Mouse (Mus musculus) heart, adult 2 months (tissue): ENCODE data around the gene Nipa1.

Source experiments
- CTCF ChIP-seq: fragments of 200-600 bp; IDR thresholded peaks from 2 replicates; pipeline ENCODE4 v1.8.1; 2022; ENCODE audit warnings: antibody characterized with exemption, mild to moderate bottlenecking, moderate library complexity
- POLR2A ChIP-seq: fragments of 200-500 bp; IDR thresholded peaks from 2 replicates; pipeline ENCODE4 v1.6.1; 2011; ENCODE audit warnings: mild to moderate bottlenecking, low read depth, low read length, control low read depth; ENCODE audit not compliant: insufficient read depth

GRCm38 (mm10) chr7:56066136-56066535, 46.4 kb upstream of the Nipa1 start:
- no peak for TF ChIP-seq CTCF
- no peak for TF ChIP-seq POLR2A
